Mouse (Mus musculus) liver, embryonic 12.5 days (tissue): ENCODE measurements around the gene Notch1. TPM values are rescaled to one million over a fixed set of nuclear protein-coding genes. Genes with fewer than 3 reads are reported as not detected.

Experiments used
- ATAC-seq: fragments of 200-750 bp; cut with Nextera tagmentation; 2 replicates; pipeline ENCODE4 v1.8.0; 2017; ENCODE audit warnings: moderate number of reproducible peaks, mild to moderate bottlenecking, moderate library complexity
- H3K27ac ChIP-seq: fragments of 300-500 bp; sonication (generic); 2 replicates; pipeline ENCODE4 v1.5.1; 2016; ENCODE audit warnings: mild to moderate bottlenecking
- H3K27me3 ChIP-seq: fragments of 300-500 bp; sonication (generic); replicated peaks from 2 replicates; pipeline ENCODE4 v1.6.1; 2016; ENCODE audit warnings: mild to moderate bottlenecking, moderate library complexity
- H3K36me3 ChIP-seq: fragments of 300-500 bp; sonication (generic); 2 replicates; pipeline ENCODE4 v1.6.1; 2016; ENCODE audit warnings: mild to moderate bottlenecking, moderate library complexity
- H3K4me1 ChIP-seq: fragments of 300-500 bp; sonication (generic); 2 replicates; pipeline ENCODE4 v1.6.1; 2016
- H3K4me2 ChIP-seq: fragments of 300-500 bp; sonication (generic); 2 replicates; pipeline ENCODE4 v1.6.1; 2016; ENCODE audit warnings: mild to moderate bottlenecking, moderate library complexity
- H3K4me3 ChIP-seq: fragments of 300-500 bp; sonication (generic); 2 replicates; pipeline ENCODE4 v1.5.1; 2016; ENCODE audit warnings: mild to moderate bottlenecking, moderate library complexity
- H3K9ac ChIP-seq: fragments of 300-500 bp; sonication (generic); 2 replicates; pipeline ENCODE4 v1.6.1; 2016; ENCODE audit warnings: mild to moderate bottlenecking, moderate library complexity
- H3K9me3 ChIP-seq: fragments of 300-500 bp; sonication (generic); replicated peaks from 2 replicates; pipeline ENCODE4 v1.6.1; 2016; ENCODE audit warnings: mild to moderate bottlenecking, moderate library complexity
- WGBS: fragments of 180-500 bp; shearing (Covaris S2); methylation state at CpG from one replicate; pipeline ENCODE4 v1.1.7; 2016; ENCODE audit not compliant: insufficient replicate concordance; 5-methylcytosine and 5-hydroxymethylcytosine counted together
- polyA plus RNA-seq: library from polyadenylated mRNA; unstranded; fragments of >200 nt; fragmentation: Nextera tagmentation; extraction: Ambion mirVana; gene quantifications from 2 replicates; pipeline ENCODE4 v1.2.1, GENCODE M21; 2016

Notch1 gene
- polyA plus RNA-seq, 1 experiment from 2014 or later, result 4.4 TPM

- WGBS, result 35% methylated on average over 11 of the region's 11 CpGs
- Histone ChIP-seq H3K9ac (no peak overlapping the region), H3K9me3 (no peaks in the 10 kb centered on the region), H3K27me3 (peaks cover 46% of the 10 kb centered on the region), H3K4me1 (peaks cover 70% of the 10 kb centered on the region), H3K4me3 (no peak overlapping the region), H3K27ac (no peak overlapping the region), H3K36me3 (0 out of 2 replicates have a peak, but pooled peaks cover 3% of the 10 kb centered on the region), H3K4me2 (peak overlapping the region; percentile 16; the same call in 1 of the 2 replicates)
- ATAC-seq, result no peak
Measured at GRCm38 (mm10) chr2:26497861-26498533, 18.5 kb downstream of the Notch1 start.

GRCm38 (mm10) chr2:26496451-26496850 lies 20.0 kb downstream of the Notch1 start:
- ATAC-seq, result no peak
- H3K27ac ChIP-seq, result no peak overlapping the region
- H3K36me3 ChIP-seq, result 0 out of 2 replicates have a peak, but pooled peaks cover 3% of the 10 kb centered on the region
- no peaks in the 10 kb centered on the region for H3K9me3 ChIP-seq
- 51% methylated on average over 3 of the region's 3 CpGs for whole genome bisulfite sequencing
- H3K4me1 ChIP-seq, result peaks cover 76% of the 10 kb centered on the region
- no peak overlapping the region for H3K9ac ChIP-seq
- H3K4me3 ChIP-seq, result no peak overlapping the region
- peaks cover 31% of the 10 kb centered on the region for H3K27me3 ChIP-seq
- H3K4me2 ChIP-seq, result no peak overlapping the region

DNA sequence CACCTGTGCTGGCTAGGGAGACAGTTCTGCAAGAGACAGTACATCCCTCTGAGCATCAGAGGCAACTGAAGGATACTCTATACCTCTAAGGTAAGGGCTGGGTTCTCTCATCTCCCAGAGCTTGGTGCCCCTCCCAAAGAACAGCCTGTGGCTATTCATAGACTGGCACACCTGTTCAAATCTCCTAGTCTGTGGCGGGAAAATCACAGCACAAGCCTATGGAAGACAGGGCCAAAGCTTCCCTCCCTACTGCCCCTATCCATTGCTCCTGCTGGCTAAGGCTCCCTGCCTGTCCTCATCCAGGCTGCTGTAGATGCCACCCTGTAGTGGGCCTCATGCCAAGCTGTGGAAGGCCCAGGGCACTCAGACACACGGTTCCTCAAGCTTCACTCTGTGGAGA lies 20.8 kb downstream of the Notch1 start:
- ATAC-seq, result no peak

DNA sequence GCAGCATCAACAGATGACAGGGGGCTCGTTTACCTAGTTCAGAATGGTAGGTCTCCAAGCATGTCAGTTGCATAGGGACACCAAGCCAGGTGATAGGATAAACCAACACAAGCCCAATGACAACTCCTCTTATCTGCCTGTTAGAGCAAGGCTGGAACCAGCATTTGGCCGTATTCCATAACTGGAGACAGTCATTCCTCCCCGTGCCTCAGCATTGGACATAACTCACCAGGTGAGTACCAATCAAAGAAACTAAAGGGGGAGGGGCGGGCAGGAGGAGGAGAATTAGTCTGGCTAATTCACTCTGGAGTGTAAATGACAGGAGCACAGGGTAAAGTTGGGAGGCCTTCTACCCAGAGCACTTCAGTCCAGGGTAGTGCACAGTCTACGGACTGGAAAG lies 21.5 kb downstream of the Notch1 start:
- Histone ChIP-seq H3K27ac (no peak overlapping the region; the same call in 1 of the 2 replicates), H3K36me3 (0 out of 2 replicates have a peak, but pooled peaks cover 3% of the 10 kb centered on the region), H3K9me3 (no peaks in the 10 kb centered on the region), H3K4me3 (no peak overlapping the region), H3K27me3 (peaks cover 16% of the 10 kb centered on the region), H3K9ac (no peak overlapping the region), H3K4me2 (no peak overlapping the region), H3K4me1 (peaks cover 77% of the 10 kb centered on the region)
- no peak for ATAC-seq
- 62% methylated on average over 5 of the region's 5 CpGs for WGBS

More for the DNA sequence above, 20.8 kb downstream of the Notch1 start:
- no peaks in the 10 kb centered on the region for H3K9me3 ChIP-seq
- no peak overlapping the region for H3K9ac ChIP-seq
- no peak overlapping the region for H3K4me2 ChIP-seq
- H3K27me3 ChIP-seq, result peaks cover 24% of the 10 kb centered on the region
- H3K4me1 ChIP-seq, result peaks cover 79% of the 10 kb centered on the region
- no peak overlapping the region for H3K4me3 ChIP-seq
- H3K36me3 ChIP-seq, result 0 out of 2 replicates have a peak, but pooled peaks cover 3% of the 10 kb centered on the region
- WGBS, result 77% methylated on average over 2 of the region's 2 CpGs
- H3K27ac ChIP-seq, result no peak overlapping the region

DNA sequence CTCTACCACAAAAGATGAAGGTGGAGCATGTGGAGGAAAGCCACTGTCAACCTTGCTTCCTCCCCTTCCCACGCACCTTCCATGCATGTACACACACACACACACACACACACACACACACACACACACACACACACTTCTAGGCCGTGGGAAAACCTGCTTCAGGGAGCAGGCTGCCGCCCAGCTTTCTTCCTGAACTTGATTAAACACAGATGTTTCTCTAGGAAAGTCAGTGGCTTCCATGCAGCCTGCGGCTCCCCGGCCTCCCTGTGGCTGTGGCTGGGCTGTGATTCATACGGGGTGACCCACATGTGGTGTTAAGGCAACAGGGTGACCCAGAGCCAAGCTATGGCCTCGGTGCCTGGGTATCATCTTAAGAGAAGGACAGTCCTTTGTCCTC lies 22.1 kb downstream of the Notch1 start:
- ATAC-seq, result no peak
- no peaks in the 10 kb centered on the region for H3K9me3 ChIP-seq
- H3K4me2 ChIP-seq, result no peak overlapping the region
- 47% methylated on average over 6 of the region's 7 CpGs for WGBS
- no peak overlapping the region for H3K4me3 ChIP-seq
- H3K27ac ChIP-seq, result peak overlapping the region; percentile 71
- no peak overlapping the region for H3K9ac ChIP-seq
- H3K36me3 ChIP-seq, result no peaks in the 10 kb centered on the region
- H3K4me1 ChIP-seq, result peaks cover 80% of the 10 kb centered on the region
- H3K27me3 ChIP-seq, result peaks cover 10% of the 10 kb centered on the region

DNA sequence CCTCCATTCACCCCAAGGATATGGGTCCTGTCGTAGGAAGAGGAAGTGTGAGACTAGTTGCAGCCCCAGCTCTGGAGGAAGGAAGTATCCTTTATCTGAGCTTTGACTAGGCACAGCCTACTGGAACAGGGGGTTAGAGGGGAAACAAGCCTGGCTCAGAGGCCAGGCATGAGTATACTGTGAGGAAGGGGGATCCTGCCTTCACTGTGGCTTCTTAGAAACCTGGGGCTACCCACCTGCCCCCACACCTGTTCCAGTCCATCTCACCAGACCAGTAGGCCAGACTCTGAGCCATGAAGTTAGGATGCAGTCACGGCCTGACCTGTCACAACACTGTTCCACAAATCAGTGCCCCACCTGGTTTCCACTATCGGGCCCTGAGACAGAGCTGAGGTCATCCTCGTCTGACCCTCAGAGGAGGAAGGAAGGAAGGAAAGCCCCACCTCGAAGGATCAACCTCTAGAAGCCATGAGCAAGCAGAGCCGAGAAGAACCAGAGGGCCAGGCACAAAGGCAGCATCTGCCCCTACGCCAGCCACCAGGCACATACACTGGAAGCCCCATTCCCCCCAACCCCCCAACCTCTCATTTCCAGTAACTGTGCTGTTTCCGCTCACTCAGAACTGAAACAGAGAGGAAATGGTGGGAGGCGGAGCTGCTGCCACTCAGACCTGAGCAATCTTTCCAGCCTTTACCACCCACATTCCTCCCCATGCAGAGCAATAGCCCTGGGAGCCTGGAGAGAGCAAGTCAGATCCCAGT lies 23.3 kb downstream of the Notch1 start:
- Histone ChIP-seq H3K9ac (no peak overlapping the region), H3K27me3 (peaks cover under 1% of the 10 kb centered on the region; the same call in 1 of the 2 replicates), H3K4me3 (no peak overlapping the region), H3K27ac (peak overlapping the region; percentile 71), H3K4me1 (peaks cover 80% of the 10 kb centered on the region), H3K4me2 (peak overlapping the region; percentile 30), H3K9me3 (no peaks in the 10 kb centered on the region), H3K36me3 (no peaks in the 10 kb centered on the region)
- WGBS, result 21% methylated on average over 9 of the region's 9 CpGs
- peak; percentile 14; the same call in 1 of the 2 replicates for ATAC-seq

DNA sequence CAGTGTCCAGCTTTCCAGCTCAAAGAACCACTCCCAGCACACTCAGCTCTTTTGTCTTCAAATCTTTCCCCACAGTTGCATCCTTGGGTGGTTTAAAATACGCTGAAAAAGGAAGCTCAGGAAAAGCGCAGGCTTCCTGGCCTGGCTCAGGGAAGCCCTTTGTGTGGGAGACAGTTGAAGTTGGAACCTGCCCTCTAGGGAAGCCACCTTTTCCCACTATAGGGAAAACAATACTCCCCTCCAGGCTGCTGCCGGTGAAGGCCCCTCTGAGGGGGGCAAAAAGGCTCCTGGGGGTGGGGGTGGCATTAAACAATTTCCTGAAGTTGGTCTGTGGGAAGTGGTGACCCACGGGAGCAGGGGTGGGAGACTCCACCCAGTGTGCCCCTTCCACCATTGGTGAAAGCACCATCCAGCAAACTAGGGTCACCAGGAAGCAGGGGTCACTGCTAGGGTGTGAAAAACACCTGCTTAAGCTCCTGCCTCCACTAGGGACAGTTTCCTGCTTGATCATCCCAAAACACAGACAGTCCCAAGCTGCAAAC lies 25.6 kb downstream of the Notch1 start:
- Histone ChIP-seq H3K9ac (no peak overlapping the region), H3K27ac (no peak overlapping the region; the same call in 1 of the 2 replicates), H3K4me3 (no peak overlapping the region), H3K36me3 (no peaks in the 10 kb centered on the region), H3K9me3 (no peaks in the 10 kb centered on the region), H3K4me2 (no peak overlapping the region), H3K27me3 (no peaks in the 10 kb centered on the region), H3K4me1 (peaks cover 77% of the 10 kb centered on the region)
- WGBS, result 32% methylated on average over 4 of the region's 4 CpGs
- ATAC-seq, result no peak

- no peak overlapping the region for H3K27ac ChIP-seq
- no peak overlapping the region for H3K4me3 ChIP-seq
- 53% methylated on average over 9 of the region's 9 CpGs for WGBS
- peaks cover 11% of the 10 kb centered on the region; the same call in 1 of the 2 replicates for H3K36me3 ChIP-seq
- H3K4me2 ChIP-seq, result no peak overlapping the region
- peaks cover 68% of the 10 kb centered on the region for H3K4me1 ChIP-seq
- no peak overlapping the region for H3K9ac ChIP-seq
- H3K27me3 ChIP-seq, result no peaks in the 10 kb centered on the region
- no peaks in the 10 kb centered on the region for H3K9me3 ChIP-seq
- no peak for ATAC-seq
Measured at GRCm38 (mm10) chr2:26488535-26489135, 27.8 kb downstream of the Notch1 start.

- Histone ChIP-seq H3K4me1 (peaks cover 68% of the 10 kb centered on the region), H3K4me3 (no peak overlapping the region), H3K27ac (no peak overlapping the region; the same call in 1 of the 2 replicates), H3K9ac (no peak overlapping the region), H3K4me2 (no peak overlapping the region), H3K36me3 (peaks cover 11% of the 10 kb centered on the region; the same call in 1 of the 2 replicates), H3K9me3 (no peaks in the 10 kb centered on the region), H3K27me3 (no peaks in the 10 kb centered on the region)
- no peak for ATAC-seq
- WGBS, result 58% methylated on average over 18 of the region's 18 CpGs
Measured at GRCm38 (mm10) chr2:26487322-26488021, 29.0 kb downstream of the Notch1 start.

DNA sequence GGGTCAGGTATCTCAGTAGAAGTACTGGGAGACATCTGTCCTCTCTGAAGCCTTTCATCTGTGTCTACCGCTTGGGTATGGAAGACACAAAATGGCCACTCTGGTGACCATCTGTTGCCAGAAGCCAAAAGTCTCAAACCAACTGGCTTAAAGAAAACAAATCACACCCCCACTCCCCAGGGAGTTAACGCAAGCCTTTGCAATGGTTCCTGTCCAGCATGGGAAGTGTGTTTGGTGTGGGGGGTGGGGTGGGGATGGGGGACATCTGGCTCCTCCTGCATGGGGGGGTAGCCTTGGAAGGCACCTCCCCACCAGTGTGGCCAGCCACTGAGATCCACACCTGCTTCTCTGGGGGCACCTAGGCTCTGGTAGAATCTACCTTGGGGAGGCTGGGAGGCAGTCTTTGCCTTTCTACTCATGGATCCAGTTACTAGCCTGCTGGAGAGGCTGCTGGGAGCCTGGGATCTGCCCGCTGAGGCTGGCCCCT lies 29.6 kb downstream of the Notch1 start:
- Histone ChIP-seq H3K9me3 (no peaks in the 10 kb centered on the region), H3K27ac (no peak overlapping the region), H3K4me3 (no peak overlapping the region), H3K36me3 (peaks cover 11% of the 10 kb centered on the region; the same call in 1 of the 2 replicates), H3K4me2 (no peak overlapping the region), H3K4me1 (peaks cover 68% of the 10 kb centered on the region), H3K9ac (no peak overlapping the region), H3K27me3 (no peaks in the 10 kb centered on the region)
- 55% methylated on average over 3 of the region's 3 CpGs for WGBS
- no peak for ATAC-seq

DNA sequence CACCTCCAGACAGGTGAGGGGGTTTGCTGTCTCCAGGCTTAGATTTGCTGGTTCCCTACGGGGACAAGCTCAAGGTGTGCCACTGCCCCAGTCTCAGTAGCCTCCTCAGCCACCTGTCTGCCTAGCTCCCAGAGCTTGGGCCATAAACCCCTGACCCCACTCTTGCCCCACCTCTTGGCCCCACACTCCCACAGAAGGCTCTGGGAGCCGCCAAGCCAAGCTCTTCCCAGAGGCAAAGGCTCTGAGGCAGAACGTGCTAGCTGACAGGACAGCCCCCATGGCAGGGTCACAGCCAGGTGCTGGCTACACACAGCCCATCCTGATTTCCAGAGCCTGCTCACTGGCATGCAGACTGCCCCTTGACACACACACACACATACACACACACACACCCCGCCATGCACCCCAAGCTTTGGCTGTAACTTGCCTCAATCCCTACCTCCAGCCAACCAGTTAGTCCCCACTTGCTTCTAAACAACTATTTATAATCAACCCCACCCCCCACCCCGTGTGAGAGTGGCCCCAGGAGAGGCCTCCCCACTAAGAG lies 30.1 kb downstream of the Notch1 start:
- H3K27ac ChIP-seq, result no peak overlapping the region
- H3K9me3 ChIP-seq, result no peaks in the 10 kb centered on the region
- peaks cover 15% of the 10 kb centered on the region for H3K36me3 ChIP-seq
- H3K4me1 ChIP-seq, result peaks cover 68% of the 10 kb centered on the region
- no peaks in the 10 kb centered on the region for H3K27me3 ChIP-seq
- no peak for ATAC-seq
- WGBS, result 39% methylated on average over 5 of the region's 5 CpGs
- H3K4me2 ChIP-seq, result no peak overlapping the region
- no peak overlapping the region for H3K4me3 ChIP-seq
- H3K9ac ChIP-seq, result no peak overlapping the region
